Mouse (Mus musculus): ENCODE measurements around the gene Rock2. TPM values are rescaled to one million over a fixed set of nuclear protein-coding genes. Genes with fewer than 3 reads are reported as not detected.

The Rock2 gene
- polyA plus RNA-seq, 1 experiment from 2014 or later: 17.8 TPM

Other genes starting within 250 kb of the Rock2 start
- gene Ntsr2, start 241.5 kb upstream of the Rock2 start, polyA plus RNA-seq (2014; fragmentation: Nextera tagmentation; extraction: Ambion mirVana): 1.00 and 1.1 TPM in 2 replicates
- 1.6 and 2.5 TPM in 2 replicates for gene Greb1, start 94.0 kb upstream of the Rock2 start, polyA plus RNA-seq (2014; fragmentation: Nextera tagmentation; extraction: Ambion mirVana)
- 33.4 and 36.9 TPM in 2 replicates for gene E2f6, start 83.9 kb upstream of the Rock2 start, polyA plus RNA-seq (2014; fragmentation: Nextera tagmentation; extraction: Ambion mirVana)
- gene Pqlc3, start 105.5 kb downstream of the Rock2 start, polyA plus RNA-seq (2014; fragmentation: Nextera tagmentation; extraction: Ambion mirVana): 0.91 and 1.2 TPM in 2 replicates
- gene 2410004P03Rik, start 116.8 kb downstream of the Rock2 start, polyA plus RNA-seq (2014; fragmentation: Nextera tagmentation; extraction: Ambion mirVana): 2.6 and 3.4 TPM in 2 replicates